Mouse (Mus musculus): ENCODE data around the gene Clint1.

GRCm38 (mm10) chr11:45817996-45818395 lies 33.9 kb upstream of the Clint1 start:
- TF ChIP-seq CTCF (IDR thresholded peaks at IDR 0.05; ENCODE audit: low read depth) (no peak), EP300 (IDR thresholded peaks at IDR 0.05; ENCODE audit: low read depth) (no peak)
